ENCODE assay signal across 9 mouse cellular contexts in the genomic region with DNA sequence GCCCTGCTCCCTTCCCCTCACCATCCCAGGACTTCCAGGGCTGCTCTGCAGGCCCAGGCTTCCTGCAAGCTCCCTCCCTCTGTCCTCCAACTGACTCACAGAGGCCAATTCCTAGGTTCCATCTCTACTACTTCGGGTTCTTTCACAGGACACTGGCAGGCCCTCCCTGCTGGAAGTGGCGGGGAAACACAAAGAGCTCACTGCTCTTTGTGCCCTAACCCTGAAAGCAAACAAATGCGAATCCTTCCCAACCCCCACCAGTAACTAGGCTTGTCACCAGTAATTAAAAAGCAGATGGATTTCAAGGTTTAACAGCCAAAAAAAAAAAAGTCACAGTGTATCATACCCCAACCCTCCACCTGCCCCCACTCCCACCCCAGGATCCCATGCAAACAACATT. TPM values are rescaled to one million over a fixed set of nuclear protein-coding genes. Genes with fewer than 3 reads are reported as not detected.
A peak's percentile ranks its signal among the peaks of the same experiment; 100 is the strongest.
DNase-seq lines count a peak whose midpoint lies in the region; ATAC-seq and TF ChIP-seq lines count a peak whose summit lies in the region.
"Had no signal": no experiment of that assay in that cellular context is flagged by ENCODE, and none has a peak within 500 bp of the region (broad histone marks: within the 10 kb centered on the region; RNA-seq: fewer than 3 reads in every experiment).

No protein-coding gene starts in this region.

- H3K9me3 ChIP-seq in lung, embryonic 15.5 days: no peaks in the 10 kb centered on the region
- no peaks in the 10 kb centered on the region for H3K9me3 ChIP-seq in forebrain, embryonic 11.5 days (ENCODE audit: control insufficient read depth, low read length)
- H3K9me3 ChIP-seq in liver, embryonic 11.5 days (ENCODE audit: control insufficient read depth, low read length): no peaks in the 10 kb centered on the region
- no peaks in the 10 kb centered on the region for H3K9me3 ChIP-seq in stomach, embryonic 15.5 days

- WGBS in lung, embryonic 15.5 days: 26% methylated on average over 3 of the region's 3 CpGs
- WGBS in lung, adult 2 months: 30% methylated on average over 3 of the region's 3 CpGs
- WGBS in forebrain, embryonic 11.5 days: 5% methylated on average over 3 of the region's 3 CpGs
- WGBS in liver, embryonic 11.5 days: 20% methylated on average over 3 of the region's 3 CpGs
- 22% methylated on average over 3 of the region's 3 CpGs for WGBS in stomach, embryonic 15.5 days

- H3K36me3 ChIP-seq in lung, embryonic 15.5 days: no peaks in the 10 kb centered on the region
- H3K36me3 ChIP-seq in forebrain, embryonic 11.5 days (ENCODE audit: control insufficient read depth, insufficient read depth, low read length): no peaks in the 10 kb centered on the region
- H3K36me3 ChIP-seq in liver, embryonic 11.5 days (ENCODE audit: control insufficient read depth, insufficient read depth, low read length): no peaks in the 10 kb centered on the region
- H3K36me3 ChIP-seq in stomach, embryonic 15.5 days: no peaks in the 10 kb centered on the region

- peaks cover 8% of the 10 kb centered on the region for H3K4me1 ChIP-seq in lung, embryonic 15.5 days
- peaks cover 5% of the 10 kb centered on the region; the same call in 1 of the 2 replicates for H3K4me1 ChIP-seq in lung, adult 2 months (ENCODE audit: control insufficient read depth, insufficient read depth, low read length)
- H3K4me1 ChIP-seq in forebrain, embryonic 11.5 days (replicated peaks; ENCODE audit: control insufficient read depth, insufficient read depth, low read length): peaks cover 8% of the 10 kb centered on the region
- H3K4me1 ChIP-seq in liver, embryonic 11.5 days (replicated peaks; ENCODE audit: control insufficient read depth, insufficient read depth, low read length): peaks cover 39% of the 10 kb centered on the region
- peaks cover 4% of the 10 kb centered on the region; the same call in 1 of the 2 replicates for H3K4me1 ChIP-seq in stomach, embryonic 15.5 days

- TF ChIP-seq POLR2A in lung, adult 2 months (IDR thresholded peaks at IDR 0.05; ENCODE audit: borderline replicate concordance, extremely low read depth, low read depth, low read length): no peak

- H3K27me3 ChIP-seq in lung, embryonic 15.5 days: no peaks in the 10 kb centered on the region
- H3K27me3 ChIP-seq in forebrain, embryonic 11.5 days (ENCODE audit: control insufficient read depth, insufficient read depth, low read length): no peaks in the 10 kb centered on the region
- H3K27me3 ChIP-seq in liver, embryonic 11.5 days (replicated peaks; ENCODE audit: control insufficient read depth, insufficient read depth, low read length): no peaks in the 10 kb centered on the region
- H3K27me3 ChIP-seq in stomach, embryonic 15.5 days (replicated peaks): no peaks in the 10 kb centered on the region

- peak overlapping the region; percentile 80 for H3K4me2 ChIP-seq in lung, embryonic 15.5 days
- H3K4me2 ChIP-seq in forebrain, embryonic 11.5 days (ENCODE audit: low read depth, low read length, severe bottlenecking): peak overlapping the region; percentile 59
- H3K4me2 ChIP-seq in liver, embryonic 11.5 days: peak overlapping the region; percentile 76
- peak overlapping the region; percentile 79 for H3K4me2 ChIP-seq in stomach, embryonic 15.5 days

- H3K27ac ChIP-seq in lung, embryonic 15.5 days: no peak overlapping the region
- peak overlapping the region; percentile 87 for H3K27ac ChIP-seq in forebrain, embryonic 11.5 days (ENCODE audit: low read depth, low read length)
- H3K27ac ChIP-seq in liver, embryonic 11.5 days (ENCODE audit: low read depth, low read length): peak overlapping the region; percentile 36; the same call in 1 of the 2 replicates
- H3K27ac ChIP-seq in stomach, embryonic 15.5 days: 0 out of 2 replicates have a peak overlapping the region, but pooled peaks have one; percentile 6

- no peak for DNase-seq in lung, adult 2 months
- peak; percentile 74 for DNase-seq in forebrain, embryonic 11.5 days (ENCODE audit: low spot score)
- no peak for DNase-seq in liver, embryonic 11.5 days (ENCODE audit: low spot score)
- no peak for DNase-seq in adrenal gland, postnatal 36 days
- DNase-seq in left cerebral cortex, adult 11 months (ENCODE audit: low spot score): no peak
- DNase-seq in layer of hippocampus, adult 9-11 months: no peak

- ATAC-seq in lung, embryonic 15.5 days (ENCODE audit: borderline replicate concordance, extremely low read depth, low FRiP score, low TSS enrichment): no peak
- peak; percentile 54 for ATAC-seq in forebrain, embryonic 11.5 days (replicated peaks; ENCODE audit: low FRiP score)
- no peak for ATAC-seq in liver, embryonic 11.5 days (replicated peaks; ENCODE audit: low FRiP score)
- ATAC-seq in stomach, embryonic 15.5 days (ENCODE audit: insufficient read depth, low FRiP score, low read depth): no peak

- no peak overlapping the region for H3K9ac ChIP-seq in lung, embryonic 15.5 days
- peak overlapping the region; percentile 93 for H3K9ac ChIP-seq in forebrain, embryonic 11.5 days (ENCODE audit: low read length)
- peak overlapping the region; percentile 95 for H3K9ac ChIP-seq in liver, embryonic 11.5 days (ENCODE audit: low read depth, low read length)
- no peak overlapping the region for H3K9ac ChIP-seq in stomach, embryonic 15.5 days

- TF ChIP-seq CTCF in lung, adult 2 months (IDR thresholded peaks at IDR 0.05; ENCODE audit: insufficient read depth, low read length): no peak

- H3K4me3 ChIP-seq in lung, embryonic 15.5 days: 0 out of 2 replicates have a peak overlapping the region, but pooled peaks have one; percentile 83
- no peak overlapping the region for H3K4me3 ChIP-seq in lung, adult 2 months (replicated peaks; ENCODE audit: extremely low read depth, low read depth, low read length)
- peak overlapping the region; percentile 72 for H3K4me3 ChIP-seq in forebrain, embryonic 11.5 days (ENCODE audit: low read depth, low read length)
- H3K4me3 ChIP-seq in liver, embryonic 11.5 days (ENCODE audit: low read depth, low read length): peak overlapping the region; percentile 89
- peak overlapping the region; percentile 78 for H3K4me3 ChIP-seq in stomach, embryonic 15.5 days (replicated peaks)

RNA-seq across cellular contexts. Expression of gene Golm1, which starts 1.4 kb away (rescaled TPM):
- polyA plus RNA-seq in lung, embryonic 15.5 days (2015; fragmentation: Nextera tagmentation; extraction: Ambion mirVana): 36.3 and 38.0 TPM in 2 replicates
- 11.2 and 15.3 TPM in 2 replicates for polyA plus RNA-seq in lung, adult 2 months (2012; rRNA removed)
- polyA plus RNA-seq in forebrain, embryonic 11.5 days (2014; fragmentation: Nextera tagmentation; extraction: Ambion mirVana): 131 and 133 TPM in 2 replicates
- polyA plus RNA-seq in liver, embryonic 11.5 days (2014; fragmentation: Nextera tagmentation; extraction: Ambion mirVana): 87.9 and 96.5 TPM in 2 replicates
- polyA plus RNA-seq in stomach, embryonic 15.5 days (2015; fragmentation: Nextera tagmentation; extraction: Ambion mirVana): 77.2 and 80.9 TPM in 2 replicates
- total RNA-seq in adrenal gland, postnatal 36 days (2021): 1 to 10 TPM; 8.0 to 8.3 TPM

RNA-seq across cellular contexts. Expression of gene 4921517D22Rik, which starts 19.7 kb away (rescaled TPM):
- not detected in 2 replicates for polyA plus RNA-seq in lung, embryonic 15.5 days (2015; fragmentation: Nextera tagmentation; extraction: Ambion mirVana)
- polyA plus RNA-seq in lung, adult 2 months (2012; rRNA removed): not detected in 2 replicates
- not detected in 2 replicates for polyA plus RNA-seq in forebrain, embryonic 11.5 days (2014; fragmentation: Nextera tagmentation; extraction: Ambion mirVana)
- polyA plus RNA-seq in liver, embryonic 11.5 days (2014; fragmentation: Nextera tagmentation; extraction: Ambion mirVana): not detected in 2 replicates
- polyA plus RNA-seq in stomach, embryonic 15.5 days (2015; fragmentation: Nextera tagmentation; extraction: Ambion mirVana): not detected in 2 replicates
- total RNA-seq in adrenal gland, postnatal 36 days (2021): not detected
- total RNA-seq: layer of hippocampus, adult 8-10 months had no signal

RNA-seq across cellular contexts. Expression of gene Spata31d1a, which starts 35.9 kb away (rescaled TPM):
- not detected in 2 replicates for polyA plus RNA-seq in lung, embryonic 15.5 days (2015; fragmentation: Nextera tagmentation; extraction: Ambion mirVana)
- not detected in 2 replicates for polyA plus RNA-seq in lung, adult 2 months (2012; rRNA removed)
- not detected in 2 replicates for polyA plus RNA-seq in forebrain, embryonic 11.5 days (2014; fragmentation: Nextera tagmentation; extraction: Ambion mirVana)
- polyA plus RNA-seq in liver, embryonic 11.5 days (2014; fragmentation: Nextera tagmentation; extraction: Ambion mirVana): 0.06 and 0.11 TPM in 2 replicates
- polyA plus RNA-seq in stomach, embryonic 15.5 days (2015; fragmentation: Nextera tagmentation; extraction: Ambion mirVana): not detected in 2 replicates
- not detected for total RNA-seq in adrenal gland, postnatal 36 days (2021)

RNA-seq across cellular contexts. Expression of gene Spata31d1b, which starts 37.9 kb away (rescaled TPM):
- not detected in 2 replicates for polyA plus RNA-seq in lung, embryonic 15.5 days (2015; fragmentation: Nextera tagmentation; extraction: Ambion mirVana)
- polyA plus RNA-seq in lung, adult 2 months (2012; rRNA removed): 0.05 TPM in 1 of 2 replicates, not detected in the other
- polyA plus RNA-seq in forebrain, embryonic 11.5 days (2014; fragmentation: Nextera tagmentation; extraction: Ambion mirVana): not detected in 2 replicates
- not detected in 2 replicates for polyA plus RNA-seq in liver, embryonic 11.5 days (2014; fragmentation: Nextera tagmentation; extraction: Ambion mirVana)
- not detected in 2 replicates for polyA plus RNA-seq in stomach, embryonic 15.5 days (2015; fragmentation: Nextera tagmentation; extraction: Ambion mirVana)
- total RNA-seq in adrenal gland, postnatal 36 days (2021): not detected

RNA-seq across cellular contexts. Expression of gene Spata31d1d, which starts 57.3 kb away (rescaled TPM):
- polyA plus RNA-seq in lung, embryonic 15.5 days (2015; fragmentation: Nextera tagmentation; extraction: Ambion mirVana): not detected in 2 replicates
- polyA plus RNA-seq in lung, adult 2 months (2012; rRNA removed): not detected in 2 replicates
- polyA plus RNA-seq in forebrain, embryonic 11.5 days (2014; fragmentation: Nextera tagmentation; extraction: Ambion mirVana): not detected in 2 replicates
- not detected in 2 replicates for polyA plus RNA-seq in liver, embryonic 11.5 days (2014; fragmentation: Nextera tagmentation; extraction: Ambion mirVana)
- polyA plus RNA-seq in stomach, embryonic 15.5 days (2015; fragmentation: Nextera tagmentation; extraction: Ambion mirVana): not detected in 2 replicates
- not detected for total RNA-seq in adrenal gland, postnatal 36 days (2021)
- total RNA-seq: layer of hippocampus, adult 8-10 months had no signal

Comparison
In these comparisons a context has a peak if more than half of its experiments do, and no peak if none do; other contexts are left out.
1. H3K9ac ChIP-seq: peak in forebrain, embryonic 11.5 days (single experiment) and liver, embryonic 11.5 days (single experiment); none in lung, embryonic 15.5 days (single experiment) and stomach, embryonic 15.5 days (single experiment).
2. Peak in every context shown above with its lines, with median percentiles within 50 percentile points of each other: H3K4me2 ChIP-seq.